Mouse (Mus musculus): Measurements from ENCODE around the gene Glt6d1. TPM values are rescaled to one million over a fixed set of nuclear protein-coding genes. Genes with fewer than 3 reads are reported as not detected.

Glt6d1 gene
- total and polyA plus RNA-seq, 2 experiments from 2014 or later = not detected

- H3K9ac ChIP-seq (replicated peaks; ENCODE audit: low read length, poor library complexity, severe bottlenecking) = no peak within 1 kb of the TSS
- H3K36me3 ChIP-seq (ENCODE audit: insufficient read depth, low read length) = no peaks in the 10 kb centered on the region
- H3K4me2 ChIP-seq (ENCODE audit: low read depth, low read length, poor library complexity, severe bottlenecking) = no peak within 1 kb of the TSS
- H3K27me3 ChIP-seq (ENCODE audit: insufficient read depth, low read length) = no peaks in the 10 kb centered on the region
- ATAC-seq (ENCODE audit: low FRiP score) = no peak
- no peak for TF ChIP-seq CTCF (IDR thresholded peaks at IDR 0.05)
- no peaks in the 10 kb centered on the region for H3K4me1 ChIP-seq (ENCODE audit: insufficient read depth, low read length)
- WGBS = 88% methylated on average over 1 of the region's 1 CpGs
- no peak within 1 kb of the TSS for H3K4me3 ChIP-seq (ENCODE audit: low read depth, low read length)
- no peak for DNase-seq (ENCODE audit: low spot score)
- H3K27ac ChIP-seq (ENCODE audit: low read depth, low read length) = no peak within 1 kb of the TSS
- no peaks in the 10 kb centered on the region for H3K9me3 ChIP-seq (ENCODE audit: low read length)
Measured at GRCm38 (mm10) chr2:25776717-25777116, 38.9 kb downstream of the Glt6d1 start, which contains the start of gene Lcn11. TSS of gene Lcn11 (plus strand) at chr2:25777017.

- Histone ChIP-seq H3K4me3 (ENCODE audit: low read depth, low read length) (no peak overlapping the region), H3K4me2 (ENCODE audit: low read depth, low read length, poor library complexity, severe bottlenecking) (no peak overlapping the region), H3K9ac (replicated peaks; ENCODE audit: low read length, poor library complexity, severe bottlenecking) (no peak overlapping the region), H3K9me3 (ENCODE audit: low read length) (no peaks in the 10 kb centered on the region), H3K27me3 (ENCODE audit: insufficient read depth, low read length) (no peaks in the 10 kb centered on the region), H3K27ac (ENCODE audit: low read depth, low read length) (no peak overlapping the region), H3K4me1 (ENCODE audit: insufficient read depth, low read length) (no peaks in the 10 kb centered on the region), H3K36me3 (ENCODE audit: insufficient read depth, low read length) (no peaks in the 10 kb centered on the region)
- DNase-seq (ENCODE audit: low spot score) (no peak), ATAC-seq (ENCODE audit: low FRiP score) (no peak)
- TF ChIP-seq CTCF (IDR thresholded peaks at IDR 0.05) = no peak
- WGBS = 41% methylated on average over 3 of the region's 3 CpGs
Measured at GRCm38 (mm10) chr2:25775991-25776390, 39.7 kb downstream of the Glt6d1 start.

- ATAC-seq (ENCODE audit: low FRiP score) (no peak), DNase-seq (ENCODE audit: low spot score) (no peak)
- no peak for TF ChIP-seq CTCF (IDR thresholded peaks at IDR 0.05)
- no peaks in the 10 kb centered on the region for H3K9me3 ChIP-seq (ENCODE audit: low read length)
- no peaks in the 10 kb centered on the region for H3K4me1 ChIP-seq (ENCODE audit: insufficient read depth, low read length)
- H3K9ac ChIP-seq (replicated peaks; ENCODE audit: low read length, poor library complexity, severe bottlenecking) = no peak overlapping the region
- H3K4me2 ChIP-seq (ENCODE audit: low read depth, low read length, poor library complexity, severe bottlenecking) = no peak overlapping the region
- 85% methylated on average over 2 of the region's 2 CpGs for WGBS
- H3K4me3 ChIP-seq (ENCODE audit: low read depth, low read length) = no peak overlapping the region
- no peak overlapping the region for H3K27ac ChIP-seq (ENCODE audit: low read depth, low read length)
- H3K27me3 ChIP-seq (ENCODE audit: insufficient read depth, low read length) = no peaks in the 10 kb centered on the region
- no peaks in the 10 kb centered on the region for H3K36me3 ChIP-seq (ENCODE audit: insufficient read depth, low read length)
Measured at GRCm38 (mm10) chr2:25774640-25775039, 41.0 kb downstream of the Glt6d1 start.

GRCm38 (mm10) chr2:25773507-25773906, 42.1 kb downstream of the Glt6d1 start:
- TF ChIP-seq CTCF (IDR thresholded peaks at IDR 0.05) = no peak
- no peaks in the 10 kb centered on the region for H3K27me3 ChIP-seq (ENCODE audit: insufficient read depth, low read length)
- H3K9ac ChIP-seq (replicated peaks; ENCODE audit: low read length, poor library complexity, severe bottlenecking) = no peak overlapping the region
- H3K4me2 ChIP-seq (ENCODE audit: low read depth, low read length, poor library complexity, severe bottlenecking) = no peak overlapping the region
- no peaks in the 10 kb centered on the region for H3K4me1 ChIP-seq (ENCODE audit: insufficient read depth, low read length)
- H3K4me3 ChIP-seq (ENCODE audit: low read depth, low read length) = no peak overlapping the region
- no peaks in the 10 kb centered on the region for H3K36me3 ChIP-seq (ENCODE audit: insufficient read depth, low read length)
- ATAC-seq (ENCODE audit: low FRiP score) (no peak), DNase-seq (ENCODE audit: low spot score) (no peak)
- no peak overlapping the region for H3K27ac ChIP-seq (ENCODE audit: low read depth, low read length)
- no peaks in the 10 kb centered on the region for H3K9me3 ChIP-seq (ENCODE audit: low read length)
- 81% methylated on average over 2 of the region's 2 CpGs for WGBS

GRCm38 (mm10) chr2:25767764-25768163, 47.9 kb downstream of the Glt6d1 start:
- no peak for TF ChIP-seq CTCF (IDR thresholded peaks at IDR 0.05)
- DNase-seq (ENCODE audit: low spot score) (no peak), ATAC-seq (ENCODE audit: low FRiP score) (no peak)
- no peaks in the 10 kb centered on the region for H3K36me3 ChIP-seq (ENCODE audit: insufficient read depth, low read length)
- no peaks in the 10 kb centered on the region for H3K9me3 ChIP-seq (ENCODE audit: low read length)
- no peaks in the 10 kb centered on the region for H3K4me1 ChIP-seq (ENCODE audit: insufficient read depth, low read length)
- 83% methylated on average over 4 of the region's 4 CpGs for WGBS
- no peak overlapping the region for H3K4me3 ChIP-seq (ENCODE audit: low read depth, low read length)
- H3K27me3 ChIP-seq (ENCODE audit: insufficient read depth, low read length) = no peaks in the 10 kb centered on the region; the same call in 1 of the 2 replicates
- no peak overlapping the region for H3K4me2 ChIP-seq (ENCODE audit: low read depth, low read length, poor library complexity, severe bottlenecking)
- no peak overlapping the region for H3K9ac ChIP-seq (replicated peaks; ENCODE audit: low read length, poor library complexity, severe bottlenecking)
- H3K27ac ChIP-seq (ENCODE audit: low read depth, low read length) = no peak overlapping the region

GRCm38 (mm10) chr2:25765269-25765668, 50.4 kb downstream of the Glt6d1 start, which contains the start of gene Lcn3:
TSS of gene Lcn3 (plus strand) at chr2:25765569.
- TF ChIP-seq CTCF (IDR thresholded peaks at IDR 0.05) = no peak
- Histone ChIP-seq H3K27me3 (ENCODE audit: insufficient read depth, low read length) (no peaks in the 10 kb centered on the region; the same call in 1 of the 2 replicates), H3K36me3 (ENCODE audit: insufficient read depth, low read length) (no peaks in the 10 kb centered on the region), H3K9ac (replicated peaks; ENCODE audit: low read length, poor library complexity, severe bottlenecking) (no peak within 1 kb of the TSS), H3K4me1 (ENCODE audit: insufficient read depth, low read length) (no peaks in the 10 kb centered on the region), H3K27ac (ENCODE audit: low read depth, low read length) (no peak within 1 kb of the TSS), H3K4me2 (ENCODE audit: low read depth, low read length, poor library complexity, severe bottlenecking) (no peak within 1 kb of the TSS), H3K4me3 (ENCODE audit: low read depth, low read length) (no peak within 1 kb of the TSS), H3K9me3 (ENCODE audit: low read length) (no peaks in the 10 kb centered on the region)
- no peak for ATAC-seq (ENCODE audit: low FRiP score)
- DNase-seq (ENCODE audit: low spot score) = no peak
- WGBS = 50% methylated on average over 2 of the region's 2 CpGs

Data from midbrain, postnatal 0 days (tissue).